Mouse (Mus musculus) skeletal muscle tissue, adult 2 months (tissue): ENCODE results near the gene A430005L14Rik.

ENCODE experiments used
- DNase-seq: peaks from one replicate; pipeline ENCODE4 v3.0.0-alpha.2; 2012; ENCODE audit warnings: low read depth, low spot score

Gene A430005L14Rik

DNA sequence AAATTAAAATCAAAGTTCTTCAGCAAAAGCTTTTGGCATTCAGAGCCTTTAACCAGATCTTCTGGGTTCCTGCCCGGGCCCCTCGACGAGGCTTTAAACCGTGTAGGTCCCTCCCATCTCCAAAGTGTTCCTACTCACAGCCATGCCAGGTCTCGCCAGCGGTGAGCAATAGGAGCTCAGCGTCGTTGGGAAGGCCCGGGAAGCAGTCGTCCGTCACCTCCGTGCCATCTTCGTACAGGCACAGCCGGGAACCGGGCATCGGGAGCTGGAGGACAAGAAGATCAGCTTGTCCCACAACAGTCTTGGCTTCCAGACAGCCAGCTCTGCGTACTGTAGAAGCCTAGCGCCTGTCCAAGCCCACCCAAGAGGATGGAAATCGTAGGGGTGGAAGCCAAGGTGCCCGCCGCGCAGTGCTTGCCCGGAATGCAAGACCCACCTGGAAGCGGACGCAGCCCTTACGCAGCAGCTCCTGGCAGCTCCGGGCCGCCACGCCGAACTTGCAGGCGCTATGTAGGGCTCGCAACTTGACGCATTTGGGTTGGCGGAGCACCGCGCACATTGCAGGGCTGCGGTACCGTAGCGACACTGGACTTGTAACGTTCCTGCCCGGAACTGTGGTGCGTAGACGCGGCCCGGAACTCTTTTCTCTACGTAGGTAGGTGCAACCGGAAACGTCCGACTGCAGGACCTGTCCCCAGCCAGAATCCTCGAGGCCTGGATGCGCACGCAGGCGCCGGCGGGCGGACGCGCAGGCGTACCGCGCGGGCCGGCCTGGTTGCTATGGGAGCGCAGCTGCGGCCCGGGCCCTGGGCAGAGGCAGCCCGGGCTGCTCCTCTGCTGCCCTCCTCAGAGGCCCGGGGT lies 17.6 kb downstream of the A430005L14Rik start, which contains the start of the genes Dffb and Cep104:
Gene Dffb (minus strand): TSS at position 696 of the 861 bp plus-strand sequence.
Gene Cep104 (plus strand): TSS at position 764 of the 861 bp plus-strand sequence.
- DNase-seq: peak; percentile 92

DNA sequence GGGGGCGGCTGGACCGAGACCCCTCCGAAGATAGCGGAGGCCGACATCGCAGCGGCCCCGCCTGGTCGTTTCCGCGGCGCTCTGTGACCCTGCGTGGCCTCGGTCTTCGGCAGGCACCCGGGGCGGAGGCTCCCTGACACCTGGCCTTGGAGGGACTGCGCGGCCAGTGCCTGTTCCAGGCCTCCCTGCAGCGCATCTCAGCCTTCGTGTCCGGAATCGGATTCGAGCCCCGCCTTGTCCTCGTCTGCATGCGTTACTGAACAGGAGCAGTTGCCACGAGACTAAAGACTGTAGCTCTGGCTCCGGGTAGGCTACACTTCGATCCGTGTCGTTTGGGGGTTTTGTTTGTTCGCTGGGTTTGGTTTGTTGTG lies 18.2 kb downstream of the A430005L14Rik start:
- DNase-seq: no peak

DNA sequence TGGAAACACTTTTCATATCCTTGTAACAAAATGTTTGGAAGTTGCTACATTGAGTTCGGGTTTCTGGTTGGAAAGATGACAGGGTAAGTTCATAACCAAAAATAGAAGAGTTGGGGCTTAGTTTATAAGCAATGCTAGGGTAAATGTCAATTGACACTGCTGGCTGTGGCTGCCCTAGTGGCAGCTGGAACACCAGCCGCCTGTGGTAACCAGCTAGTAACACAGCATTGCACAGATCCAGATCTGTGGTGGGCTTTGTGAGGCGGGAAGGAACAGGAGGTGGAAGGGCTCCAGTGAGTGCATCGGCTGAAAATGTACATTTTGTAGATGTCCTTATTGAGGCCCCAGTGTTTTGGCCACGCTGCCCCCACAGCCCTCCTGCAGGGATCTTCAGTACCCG lies 18.7 kb downstream of the A430005L14Rik start:
- DNase-seq: no peak

DNA sequence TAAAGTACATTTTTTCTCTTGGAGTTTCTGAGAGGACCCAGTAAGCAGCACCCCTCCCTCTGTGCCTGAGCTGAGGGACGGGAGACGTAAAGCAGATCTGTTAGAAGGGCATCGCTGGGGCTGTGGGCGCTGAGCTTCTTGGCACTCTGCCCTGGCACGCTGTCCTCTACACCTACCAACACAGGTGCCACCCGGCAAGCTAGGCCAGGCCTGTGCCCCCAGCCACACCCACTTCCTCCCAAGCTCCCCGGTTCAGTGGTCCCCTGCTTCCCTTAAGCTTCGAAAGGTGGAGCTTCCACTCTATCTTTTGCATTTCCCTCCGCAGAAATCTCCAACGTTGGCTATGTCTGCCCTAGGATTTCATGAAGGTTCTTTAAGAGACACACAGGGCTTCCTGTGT lies 22.2 kb downstream of the A430005L14Rik start:
- DNase-seq: no peak

DNA sequence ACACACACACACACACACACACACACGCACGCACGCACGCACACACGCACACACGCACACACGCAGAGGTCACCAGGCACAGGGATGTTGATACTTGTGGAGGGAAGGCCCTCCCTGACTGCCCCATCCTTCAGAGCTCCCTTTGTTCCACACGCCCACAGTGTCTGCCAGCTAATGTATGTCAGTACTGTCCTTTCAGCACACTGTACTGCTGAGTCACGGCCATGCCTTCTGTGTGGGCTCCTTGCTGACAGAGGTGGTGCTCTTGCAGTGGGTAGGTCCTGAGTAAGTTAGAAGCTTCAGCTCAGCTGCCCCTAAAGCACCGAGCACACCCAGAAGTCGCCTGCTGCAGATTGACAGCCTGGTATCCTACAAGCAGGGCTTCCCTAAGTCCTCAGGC lies 23.4 kb downstream of the A430005L14Rik start:
- DNase-seq: no peak

DNA sequence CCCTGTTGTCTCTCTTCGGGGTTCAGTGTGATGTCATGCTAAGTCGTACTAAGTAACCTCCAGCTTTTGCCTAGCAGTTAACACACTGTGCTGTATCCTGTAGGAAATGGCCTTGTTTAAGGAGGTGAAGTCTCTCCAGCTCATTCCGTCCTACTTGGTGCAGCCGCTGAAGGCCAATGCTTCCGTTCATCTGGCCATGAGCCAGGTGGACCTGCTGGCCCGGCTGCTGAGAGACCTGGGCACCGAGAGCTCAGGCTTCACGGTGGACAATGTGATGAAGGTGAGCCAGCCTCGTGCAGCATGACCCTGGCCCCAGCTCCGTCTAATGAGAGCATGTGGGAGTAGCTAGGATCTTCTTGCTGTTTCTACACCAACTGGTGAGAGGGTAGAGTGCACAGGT lies 35.7 kb downstream of the A430005L14Rik start:
- no peak for DNase-seq

DNA sequence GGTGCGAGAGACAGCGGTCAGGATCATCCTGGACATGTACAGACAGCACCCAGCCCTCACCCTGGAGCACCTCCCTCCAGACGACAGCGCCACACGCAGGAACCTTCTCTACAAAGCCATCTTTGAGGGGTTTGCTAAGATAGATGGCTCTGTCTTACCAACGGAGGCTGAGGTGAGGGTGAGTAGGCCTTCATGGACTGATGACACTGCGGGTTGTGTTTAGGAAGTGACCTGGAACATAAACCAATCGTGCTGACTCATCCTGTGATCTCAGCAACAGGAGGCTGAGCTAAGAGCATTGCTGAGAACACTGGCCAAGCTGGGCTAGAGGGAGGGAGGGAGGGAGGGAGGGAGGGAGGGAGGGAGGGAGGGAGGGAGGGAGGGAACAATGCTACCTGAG lies 36.5 kb downstream of the A430005L14Rik start:
- no peak for DNase-seq

DNA sequence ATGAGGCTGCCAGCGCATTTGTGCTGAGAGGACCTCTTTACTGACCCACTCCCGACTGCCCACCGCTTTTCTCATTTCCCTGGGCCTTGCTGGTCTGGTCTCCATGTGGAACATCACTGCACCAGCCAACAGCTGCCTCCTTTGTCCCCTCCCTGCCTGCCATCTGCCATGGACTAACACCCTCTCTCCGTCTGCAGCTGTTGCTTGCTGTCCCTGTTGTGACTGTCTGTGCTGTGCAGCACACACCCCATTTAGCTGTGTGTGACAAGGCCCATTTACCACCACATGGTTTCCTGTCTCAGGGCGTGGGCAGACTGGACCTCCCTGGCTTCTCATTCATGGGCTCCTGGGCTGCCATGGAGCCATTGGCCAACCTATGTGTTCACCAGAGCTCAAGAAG lies 48.5 kb downstream of the A430005L14Rik start:
- DNase-seq: no peak

DNA sequence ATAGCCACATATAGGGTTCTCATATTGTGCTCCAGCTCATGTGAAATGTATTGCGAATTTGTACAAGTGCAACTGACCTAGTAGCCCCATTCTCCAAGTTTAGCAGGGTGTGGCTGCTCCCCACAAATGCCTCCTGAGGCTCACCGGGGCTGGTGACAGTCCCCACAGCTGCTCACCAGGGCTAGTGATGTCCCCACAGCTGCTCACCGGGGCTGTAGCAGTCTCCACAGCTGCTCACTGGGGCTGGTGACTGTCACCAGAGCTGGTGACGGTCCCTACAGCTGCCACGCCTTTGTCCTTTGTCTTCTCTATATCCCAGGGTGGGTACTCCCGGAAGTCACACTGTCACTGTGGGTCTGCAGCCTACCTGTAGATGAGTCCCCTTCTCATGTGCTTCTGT lies 49.2 kb downstream of the A430005L14Rik start:
- DNase-seq: no peak

DNA sequence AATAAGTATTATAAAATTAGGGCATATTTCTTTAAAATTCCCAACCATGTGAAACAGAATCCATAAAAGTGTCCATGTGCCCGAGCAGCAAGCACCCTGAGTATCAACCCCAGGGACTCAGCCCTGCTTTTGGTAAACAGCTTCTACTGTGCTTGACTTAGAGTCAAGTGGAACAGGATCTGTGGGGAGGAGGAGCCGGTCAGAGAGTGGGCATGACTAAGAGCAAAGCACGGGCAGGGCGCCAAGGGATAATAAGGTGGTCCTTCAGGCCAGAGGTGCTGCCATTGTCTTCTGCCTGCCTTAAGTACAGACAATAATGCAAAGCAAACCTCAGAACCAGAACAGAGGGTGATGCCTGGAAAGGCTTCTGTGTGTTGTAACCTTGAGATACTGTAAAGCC lies 50.7 kb downstream of the A430005L14Rik start:
- no peak for DNase-seq

DNA sequence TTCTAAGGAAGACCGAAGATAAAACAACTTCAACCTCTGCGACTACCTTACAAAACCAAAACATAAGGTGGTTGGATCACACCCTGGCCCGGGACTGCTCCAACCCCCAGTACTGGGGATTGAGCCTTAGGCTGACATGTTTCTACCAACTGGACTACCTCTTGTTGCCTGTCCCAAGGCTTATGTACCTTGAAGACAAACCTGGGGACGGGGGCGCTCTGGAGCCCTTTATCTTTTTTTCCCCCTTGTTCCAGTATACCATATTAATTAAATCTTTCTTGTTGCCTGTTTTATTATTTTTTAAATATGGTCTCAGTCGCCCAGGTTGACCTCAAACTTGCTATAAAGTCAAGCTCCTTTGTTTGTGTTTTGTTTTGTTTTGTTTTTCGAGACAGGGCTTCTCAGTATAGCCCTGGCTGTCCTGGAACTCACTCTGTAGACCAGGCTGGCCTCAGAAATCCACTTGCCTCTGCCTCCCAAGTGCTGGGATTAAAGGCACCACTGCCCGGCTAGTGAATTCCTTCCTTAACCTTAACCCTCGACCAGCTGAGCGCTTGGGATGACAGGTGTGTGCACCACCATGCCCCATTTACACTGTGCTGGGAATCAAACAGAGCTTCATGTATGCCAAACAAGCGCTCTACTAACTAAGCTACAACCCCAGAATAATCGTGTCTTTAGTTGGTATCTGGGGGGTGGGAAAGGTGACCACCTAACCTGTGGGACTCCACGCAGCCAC lies 54.0 kb downstream of the A430005L14Rik start:
- no peak for DNase-seq
